Mouse (Mus musculus) gastrocnemius, adult 8-10 months (tissue): ENCODE results near the gene Acin1. TPM values are rescaled to one million over a fixed set of nuclear protein-coding genes. Genes with fewer than 3 reads are reported as not detected.

Source experiments
- DNase-seq, 2 experiments: peaks; one replicate each; pipeline ENCODE4 v3.0.0; 2022; ENCODE audit warnings: low spot score in 2 of 2
- total RNA-seq, 4 experiments: library from RNA; stranded (reverse); gene quantifications; 2 replicates each; pipeline ENCODE4 v1.2.4; 2022

Gene Acin1
- 10 to 100 TPM; 46.2 to 72.1 (median 55.9) TPM for total RNA-seq

DNA sequence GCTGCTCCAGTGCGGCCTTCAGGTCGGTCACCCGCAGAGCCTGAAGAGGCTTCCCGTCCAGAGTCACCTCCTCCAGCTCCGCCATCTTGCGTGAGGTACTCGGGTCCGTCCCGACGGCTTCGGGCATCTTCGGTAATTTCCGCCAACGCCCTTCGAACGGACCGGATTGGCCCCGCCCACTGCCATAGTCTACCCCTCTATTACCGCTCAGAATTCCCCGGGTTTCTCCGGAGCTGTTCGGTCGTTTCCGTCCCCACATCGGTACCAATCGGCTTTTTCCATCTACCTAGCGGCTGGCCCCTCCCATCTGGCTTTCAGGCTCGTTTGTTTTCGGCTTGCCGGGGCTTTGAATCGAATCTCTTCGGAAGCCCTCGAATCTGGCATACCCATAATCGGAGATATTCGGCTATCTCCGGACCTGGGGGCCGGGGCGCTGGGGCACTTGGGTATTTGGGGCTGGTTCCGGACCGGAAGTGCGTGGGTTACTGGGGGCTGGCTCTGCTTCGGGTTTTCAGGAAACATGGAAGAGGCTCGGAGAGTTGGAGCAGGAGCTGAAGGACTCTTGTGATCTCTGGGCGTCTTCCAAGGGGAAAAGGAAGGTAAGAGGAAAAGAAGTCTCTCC is at the start of gene Acin1:
TSS of gene Acin1 (minus strand) at position 410 of the 622 bp plus-strand sequence.
- DNase-seq = peak; percentile 100

DNA sequence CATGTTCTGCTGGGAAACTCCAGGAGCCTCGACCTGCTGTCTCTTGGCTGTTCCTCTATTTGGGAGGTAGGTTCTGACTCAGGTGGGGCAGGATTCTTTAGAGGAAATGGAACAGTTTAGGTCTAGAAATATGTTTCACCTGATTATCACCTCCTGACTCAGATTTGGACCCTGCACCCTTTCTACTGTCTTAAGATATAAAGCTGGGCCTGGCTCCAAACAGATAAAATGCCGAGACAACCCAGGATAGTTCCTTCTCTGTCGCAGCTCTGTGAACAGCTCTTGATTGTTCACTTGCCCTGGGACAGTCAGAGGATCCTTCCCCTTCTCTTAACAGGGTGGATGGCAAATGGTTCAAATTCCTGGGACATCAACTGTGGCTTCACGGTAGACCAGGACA is 48.5 kb upstream of the Acin1 start:
- DNase-seq = no peak

DNA sequence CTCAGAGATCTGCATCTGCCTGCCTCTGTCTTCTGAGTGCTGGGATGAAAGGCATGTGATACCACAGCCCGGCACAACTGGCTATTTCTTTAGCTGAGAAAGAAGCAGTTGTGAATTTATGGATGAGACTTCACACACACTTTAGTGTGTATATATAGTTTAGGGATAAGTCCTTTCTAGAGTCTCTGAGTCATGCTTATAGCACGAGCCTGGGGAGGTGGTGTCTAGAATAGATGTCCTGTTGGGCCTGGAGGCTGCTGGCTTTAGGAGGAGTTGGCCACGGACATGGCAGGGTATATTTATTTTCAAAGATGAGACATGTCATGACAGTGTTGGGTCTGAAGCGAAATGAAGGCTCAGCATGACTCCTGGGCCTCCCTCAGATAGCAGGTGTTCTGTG is 47.3 kb upstream of the Acin1 start:
- no peak for DNase-seq

DNA sequence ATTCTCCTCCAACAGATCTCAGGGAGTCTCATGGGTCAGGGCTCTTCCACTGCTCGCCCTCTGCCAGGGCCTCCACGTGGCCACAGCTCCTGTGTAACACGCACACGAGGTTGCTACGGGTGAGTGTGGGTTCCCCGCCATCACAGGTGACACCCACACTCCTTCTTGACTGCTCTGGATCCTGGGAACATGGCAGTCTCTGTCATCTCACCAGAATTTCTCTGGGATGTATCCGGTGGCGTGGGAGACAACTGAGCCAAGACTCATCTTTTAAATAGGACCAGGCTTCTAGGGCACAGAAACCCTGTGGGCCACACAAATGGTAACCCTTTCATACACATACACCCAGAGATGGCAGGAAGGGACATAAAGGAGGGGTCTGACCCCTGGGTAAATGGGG is 45.5 kb upstream of the Acin1 start:
- no peak for DNase-seq

DNA sequence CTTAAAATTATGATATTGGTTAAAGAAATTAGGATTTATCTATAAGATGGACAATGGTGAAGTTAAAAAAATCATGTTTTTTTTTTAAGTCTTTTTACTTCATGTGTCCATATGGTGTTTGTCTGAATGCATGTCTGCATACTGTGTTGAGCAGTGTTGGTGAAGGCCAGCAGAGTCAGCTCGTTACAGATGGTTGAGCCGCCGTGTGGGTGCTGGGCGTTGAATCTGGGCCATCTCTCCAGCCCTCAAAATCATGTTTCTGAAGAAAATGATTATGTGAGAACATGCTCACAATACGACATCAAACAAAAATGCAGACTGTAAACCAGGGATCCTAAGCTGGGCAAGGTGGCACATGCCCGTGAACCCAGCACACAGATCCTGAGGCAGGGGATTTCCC is 43.6 kb upstream of the Acin1 start:
- DNase-seq = no peak

DNA sequence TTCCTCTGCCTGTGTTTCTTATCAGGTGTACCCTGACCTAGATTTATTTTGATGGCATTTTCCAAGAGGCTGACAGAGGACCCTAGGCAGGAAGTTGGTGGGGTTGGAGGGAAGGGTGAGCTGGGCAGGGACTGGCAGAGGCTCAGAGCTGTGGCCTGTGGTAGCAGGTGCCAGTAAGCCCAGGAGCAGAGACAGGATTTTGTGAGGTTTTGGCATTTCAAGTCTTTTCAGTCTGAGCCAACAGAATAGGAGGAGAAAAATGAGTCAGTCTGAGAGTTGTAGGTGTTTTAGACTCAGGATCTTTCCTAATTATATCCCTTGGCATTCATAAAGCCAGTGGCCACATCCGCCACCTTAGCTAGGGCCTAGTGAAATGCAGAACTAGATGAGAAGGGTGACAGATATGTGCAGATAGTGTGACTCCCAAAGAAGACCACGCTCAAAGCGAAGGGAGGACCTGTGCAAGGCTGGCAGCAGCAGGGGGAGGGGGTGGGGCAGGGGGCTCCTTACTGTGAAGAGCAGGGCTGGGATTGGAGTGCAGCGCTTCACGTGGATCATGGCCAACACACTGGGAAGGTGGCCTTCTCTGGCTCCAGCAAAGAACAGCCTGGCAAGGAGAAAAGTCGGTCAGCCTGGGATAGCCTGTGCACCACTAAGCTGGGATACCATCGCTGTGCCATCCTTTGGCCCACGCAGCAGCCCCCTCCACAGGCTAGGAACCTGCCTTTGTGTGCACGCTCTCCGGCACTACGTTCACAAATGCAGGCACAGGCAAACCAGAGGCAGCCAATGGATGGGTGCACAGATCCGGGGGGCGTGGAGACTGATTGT is 42.3 kb upstream of the Acin1 start:
- DNase-seq = no peak

DNA sequence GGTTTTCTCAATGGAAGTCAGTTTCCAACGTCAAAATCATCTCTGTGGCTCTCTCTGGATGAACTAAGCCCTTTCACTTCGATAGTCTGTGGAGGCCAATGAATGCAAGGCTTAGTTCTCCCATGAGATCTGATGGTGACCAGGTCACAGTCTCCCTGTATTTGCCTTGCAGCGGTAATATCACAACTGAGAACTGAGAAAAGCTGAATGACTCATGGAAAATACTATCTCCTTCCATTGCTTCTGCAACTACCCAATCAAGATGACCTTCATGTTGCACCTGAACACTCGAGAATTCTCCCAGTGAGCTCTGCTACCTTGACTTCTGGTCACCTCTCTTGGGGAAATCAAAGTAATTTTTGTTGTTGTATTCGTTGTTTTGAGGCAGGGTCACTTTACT is 40.8 kb upstream of the Acin1 start:
- DNase-seq = no peak

DNA sequence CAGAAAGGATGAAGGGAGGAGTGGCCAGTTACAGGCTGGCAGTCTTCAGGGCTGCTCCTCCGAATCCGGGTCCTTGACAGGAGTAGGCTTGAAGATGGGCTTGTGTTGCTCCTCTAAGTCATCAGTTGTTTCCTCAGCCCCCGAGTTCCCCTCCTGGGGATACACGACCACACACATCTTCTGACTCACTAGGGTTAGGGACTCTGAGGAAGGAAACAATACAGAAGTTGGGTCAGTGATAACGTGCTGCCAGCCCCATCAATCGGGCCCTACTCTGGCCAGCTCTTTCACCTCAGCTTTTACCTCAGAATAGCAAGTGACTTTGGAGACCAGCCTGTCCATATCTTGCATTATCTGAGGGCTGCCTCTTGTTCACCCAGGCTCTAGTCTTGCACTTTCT is 37.3 kb upstream of the Acin1 start:
- no peak for DNase-seq

DNA sequence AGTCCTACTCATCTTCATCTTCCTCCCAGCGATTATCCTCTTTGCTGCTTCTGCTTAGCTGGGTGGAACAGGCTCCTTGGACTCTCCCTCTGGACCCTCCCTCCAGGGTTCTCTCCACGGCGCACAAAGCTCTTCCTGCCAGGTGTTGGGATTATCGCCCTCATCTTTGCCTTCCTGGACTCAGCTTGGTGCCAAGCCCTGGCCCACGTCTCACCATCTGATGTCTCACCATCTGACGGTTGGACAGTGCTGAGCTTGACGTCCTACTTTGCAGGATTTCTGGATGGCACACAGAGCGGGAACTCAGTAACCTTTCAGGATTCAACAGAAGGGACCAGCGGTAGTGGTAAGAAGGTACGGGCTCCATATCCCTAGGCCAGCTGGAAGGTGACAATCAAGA is 35.0 kb upstream of the Acin1 start:
- DNase-seq = no peak

DNA sequence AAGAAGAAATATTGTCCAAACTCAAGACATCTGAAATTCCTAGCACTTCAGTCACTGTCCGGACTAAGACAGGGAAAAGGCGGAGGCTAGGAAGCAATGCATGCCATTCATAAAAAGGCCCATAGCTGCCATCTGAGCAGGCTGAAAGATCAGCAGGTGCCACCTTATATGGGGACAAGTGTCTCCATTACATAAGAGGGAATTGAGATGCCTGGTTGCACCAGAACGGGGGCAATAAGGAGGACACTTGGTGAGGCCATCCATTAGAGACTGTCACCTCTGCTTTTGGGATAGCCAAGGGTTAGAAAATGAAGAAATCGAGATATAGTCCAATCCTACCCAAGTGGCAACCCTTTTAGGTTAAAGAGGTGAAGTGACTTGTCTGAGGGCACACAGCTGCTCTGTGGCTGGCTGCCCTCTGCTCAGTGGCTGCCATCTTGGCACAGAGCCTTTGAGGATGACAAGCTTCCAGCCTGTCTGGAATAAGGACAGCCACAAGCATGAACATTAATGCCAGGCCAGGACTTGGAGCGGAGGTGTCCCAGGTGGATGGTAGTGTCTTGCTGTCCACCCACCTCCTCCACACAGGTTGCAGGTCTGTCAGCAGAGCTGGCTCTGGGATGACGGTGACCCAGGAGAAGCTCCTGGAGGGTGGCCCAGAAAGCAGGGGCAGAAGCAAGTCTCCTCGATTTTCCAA is 34.1 kb upstream of the Acin1 start:
- peak; percentile 47 to 68 for DNase-seq

DNA sequence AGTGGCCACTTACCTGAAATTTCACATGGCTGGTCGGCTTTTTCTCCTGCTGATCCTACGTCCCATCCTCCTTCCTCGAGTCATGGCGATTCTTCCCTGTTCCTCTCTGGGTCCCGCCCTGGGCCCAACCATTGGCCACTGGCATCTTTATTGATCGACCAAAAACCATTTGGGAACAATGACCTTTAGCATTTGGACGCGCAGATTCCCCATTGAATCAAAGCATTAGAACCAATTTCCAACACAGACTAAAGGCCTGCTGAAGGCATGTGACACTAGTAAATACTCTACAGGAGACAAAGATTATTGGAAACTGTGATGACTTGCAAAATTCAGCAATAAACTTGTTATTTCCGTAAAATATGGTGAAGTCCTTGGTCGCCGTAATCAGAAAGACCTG is 33.3 kb upstream of the Acin1 start:
- DNase-seq = no peak

DNA sequence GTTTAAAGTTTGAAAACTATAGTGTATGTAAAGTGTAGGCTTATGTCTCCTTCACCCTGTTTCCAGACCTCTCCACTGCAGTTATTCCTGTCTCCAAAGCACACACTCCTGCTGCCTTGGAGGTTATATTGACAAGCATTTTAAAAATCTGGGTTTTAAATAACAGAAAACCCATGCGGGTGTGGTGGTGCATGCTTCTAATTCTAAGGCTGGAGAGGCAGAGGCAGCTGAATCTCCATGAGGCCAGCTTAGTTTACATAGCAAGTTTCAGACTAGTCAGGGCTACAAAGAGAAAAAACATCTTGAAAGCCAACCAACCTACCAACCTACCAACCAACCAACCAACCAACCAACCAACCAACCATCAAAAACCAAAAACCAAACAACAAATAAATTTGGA is 28.7 kb upstream of the Acin1 start:
- no peak for DNase-seq

DNA sequence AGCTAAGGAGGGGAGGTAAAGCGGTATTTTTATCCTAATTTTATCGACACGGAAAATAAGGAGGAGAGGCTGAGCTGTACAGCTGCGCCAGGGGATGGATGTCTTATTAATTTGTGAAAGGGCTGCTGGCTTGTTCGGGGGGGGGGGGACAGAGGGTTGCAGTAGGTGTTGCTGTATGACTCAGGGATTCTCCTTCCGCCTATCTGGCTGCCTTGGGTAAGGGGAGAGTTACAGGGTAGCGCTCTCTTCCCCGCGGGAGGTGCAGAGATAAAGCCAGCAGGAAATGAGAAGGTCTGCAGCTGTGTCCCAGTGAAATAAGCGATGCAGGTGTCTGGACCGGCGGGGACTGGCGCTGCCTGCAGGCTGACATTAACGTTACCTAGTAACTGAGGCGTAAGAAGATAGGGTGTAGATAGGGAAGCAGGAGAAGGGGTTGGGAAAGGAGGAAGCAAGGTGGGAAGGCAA is 27.9 kb upstream of the Acin1 start:
- DNase-seq = no peak

DNA sequence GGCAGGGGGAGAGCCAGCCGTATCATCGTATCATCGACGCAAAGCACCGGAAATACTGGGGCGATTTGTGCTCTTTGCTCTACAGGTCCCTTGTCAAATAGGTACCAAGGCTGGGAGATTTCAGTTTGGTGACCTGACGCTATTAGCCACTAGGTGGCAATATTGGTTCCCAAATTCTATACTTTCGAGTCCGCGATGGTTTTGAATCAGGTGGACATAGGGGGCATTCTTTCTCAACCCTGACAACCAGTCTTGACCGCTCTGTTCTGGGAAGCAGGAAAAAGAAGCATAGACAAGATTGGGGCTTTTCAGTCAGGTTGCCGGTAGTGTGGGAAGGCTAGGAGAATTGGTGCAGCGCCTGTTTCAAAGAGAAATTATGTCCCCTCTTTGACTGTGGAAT is 27.4 kb upstream of the Acin1 start:
- DNase-seq = peak; percentile 42 to 57

DNA sequence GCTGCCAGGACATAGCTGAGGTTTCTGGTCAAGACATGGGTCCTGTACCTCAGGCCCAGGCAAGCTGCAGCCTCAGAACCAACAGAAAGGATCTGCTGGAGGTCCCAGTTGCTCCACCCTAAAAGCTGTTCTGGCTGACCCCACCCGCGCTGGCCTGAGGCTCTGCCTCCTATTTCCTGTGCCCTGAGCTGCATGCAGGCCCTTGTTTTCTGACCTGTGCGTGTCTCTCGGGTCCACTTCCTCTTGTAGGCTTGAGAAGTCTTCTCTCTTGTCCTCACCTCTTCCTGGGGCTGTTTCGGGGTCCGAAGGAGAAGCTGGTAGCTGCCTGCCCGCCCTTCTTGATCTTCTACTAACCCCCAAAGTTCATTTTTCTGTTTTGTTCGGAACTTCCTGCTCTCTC is 26.1 kb upstream of the Acin1 start:
- no peak for DNase-seq

DNA sequence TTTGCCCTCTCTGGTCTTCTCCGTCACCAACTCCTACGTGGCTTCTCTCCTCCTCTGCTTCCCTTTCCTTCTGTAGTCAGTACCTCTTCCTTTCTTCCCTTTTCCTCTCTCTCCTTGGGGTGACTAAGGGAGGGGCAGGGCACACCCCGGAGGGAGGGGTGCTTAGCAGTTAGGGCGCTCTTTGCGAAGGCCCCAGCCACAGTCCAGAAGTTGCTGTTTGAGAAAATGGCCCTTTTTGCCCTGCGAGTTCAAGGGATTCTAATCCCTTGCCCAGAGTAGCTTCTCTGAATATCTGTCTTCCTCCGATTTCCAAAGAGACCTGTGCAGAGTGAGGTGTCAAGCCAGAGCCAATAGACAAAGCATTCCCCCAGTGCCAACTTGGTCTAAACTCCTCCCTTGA is 25.3 kb upstream of the Acin1 start, which contains the start of gene Cebpe:
TSS of gene Cebpe (minus strand) at position 101 of the 400 bp plus-strand sequence.
- no peak for DNase-seq

DNA sequence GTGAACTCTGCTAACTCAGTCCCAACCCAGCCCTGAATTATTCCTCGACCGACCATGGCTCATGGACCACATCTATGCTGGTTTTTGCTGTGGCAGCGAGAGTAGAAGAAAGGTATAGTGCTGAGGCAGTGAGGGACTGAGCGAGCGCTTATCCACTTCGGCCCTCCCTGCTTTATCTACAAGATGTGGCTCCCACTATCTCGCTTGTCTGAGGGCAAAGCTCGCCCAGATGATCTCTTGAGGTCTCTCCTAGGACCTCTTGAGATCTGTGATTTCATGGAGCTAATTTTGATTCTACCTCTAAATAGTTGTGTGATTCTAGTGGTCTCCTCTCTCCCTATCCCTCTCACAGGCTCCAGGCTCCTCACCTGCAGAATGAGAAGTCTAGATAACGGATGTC is 22.3 kb upstream of the Acin1 start:
- no peak for DNase-seq

DNA sequence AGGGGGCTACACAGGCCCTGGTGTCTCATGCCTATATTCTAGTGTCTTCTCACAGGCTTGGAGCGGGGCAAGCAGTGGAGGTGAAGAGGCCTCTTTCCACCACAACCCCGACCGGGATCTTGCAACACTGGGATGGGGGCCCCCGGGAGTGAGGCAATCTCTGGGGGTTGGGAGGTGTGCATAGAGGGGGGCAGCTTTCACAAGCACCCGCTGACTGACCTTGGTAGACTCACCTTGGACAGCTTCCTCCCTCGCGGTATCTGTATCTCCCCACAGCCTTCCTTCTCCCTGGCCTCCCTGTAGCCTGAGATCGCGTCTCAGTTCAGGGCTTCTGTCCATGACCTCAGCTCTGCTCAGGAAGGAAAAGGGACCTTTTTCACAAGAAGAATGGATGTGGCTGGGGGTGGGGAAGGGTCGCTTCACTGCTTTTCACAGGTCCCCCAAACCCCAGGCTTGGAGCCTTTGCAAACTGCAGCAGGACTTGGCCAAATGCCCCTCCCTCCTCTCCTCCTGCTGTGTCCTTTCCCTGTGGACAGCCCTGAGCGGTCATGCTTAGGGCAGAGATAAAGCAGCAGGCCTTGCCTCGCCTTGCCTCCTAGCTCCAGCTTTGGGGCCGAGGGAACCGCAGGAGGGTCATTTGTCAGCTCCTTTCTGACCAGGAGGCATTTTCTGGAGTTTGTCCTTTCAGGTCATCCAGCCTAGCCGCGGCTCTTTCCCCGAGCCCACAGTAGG is 20.0 kb upstream of the Acin1 start:
- DNase-seq = no peak

DNA sequence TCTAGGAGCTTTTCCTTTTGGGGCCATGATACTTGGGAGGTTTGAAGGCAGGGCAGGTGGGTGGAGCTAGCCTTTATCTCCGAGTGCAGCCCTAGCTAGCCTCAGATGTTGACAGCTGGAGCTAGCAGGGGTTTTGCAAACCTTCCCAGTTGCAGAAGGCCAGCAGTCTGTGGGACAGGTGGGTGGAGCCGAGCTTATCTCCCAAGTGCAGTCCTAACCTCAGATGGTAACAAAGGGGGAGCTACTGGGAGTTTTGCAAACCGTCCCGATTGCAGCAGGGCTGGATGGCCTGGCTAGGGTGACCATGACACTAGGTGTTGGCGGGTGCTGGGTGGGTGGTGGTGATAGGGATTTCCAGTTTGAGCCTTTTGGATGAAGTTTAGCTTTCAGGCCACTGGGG is 19.1 kb upstream of the Acin1 start:
- DNase-seq = no peak

DNA sequence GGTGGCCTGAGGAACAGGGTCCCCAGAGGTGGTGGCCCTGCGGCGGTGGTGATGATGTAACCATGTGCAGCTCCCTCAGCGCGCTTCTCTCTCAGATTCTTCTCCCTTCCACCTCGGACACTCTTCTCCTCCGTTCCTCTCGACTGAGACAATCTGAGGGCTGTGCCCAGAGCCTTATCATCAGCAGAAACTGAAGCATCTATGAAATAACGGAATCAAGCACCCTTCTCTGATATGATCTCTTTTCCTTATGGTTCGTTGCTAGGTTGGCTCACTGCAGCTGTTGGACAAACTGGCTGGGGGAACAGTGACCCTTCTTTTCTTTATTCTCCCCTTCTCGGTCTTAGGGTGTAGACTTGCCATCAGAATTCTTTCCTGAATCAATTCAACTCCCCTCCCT is 16.5 kb upstream of the Acin1 start:
- no peak for DNase-seq

DNA sequence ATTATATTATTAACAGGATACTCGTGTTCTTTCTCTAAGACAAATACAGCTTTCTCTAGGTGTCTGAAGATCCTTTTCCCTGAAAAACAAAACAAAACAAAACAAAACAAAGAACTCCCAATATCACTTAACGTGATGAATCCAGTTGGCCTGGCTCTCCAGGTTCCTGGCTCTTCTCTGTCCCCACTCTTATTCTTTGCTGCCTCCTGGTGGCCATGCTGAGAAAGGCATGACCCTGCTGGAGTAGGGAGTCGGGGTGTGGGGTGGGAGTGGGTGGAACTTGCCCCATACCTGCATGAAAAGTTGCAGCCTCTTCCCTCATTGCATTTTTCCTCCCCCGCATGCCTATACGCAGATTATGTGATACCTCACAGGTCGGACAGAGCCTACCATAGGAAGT is 14.6 kb upstream of the Acin1 start:
- DNase-seq = peak; percentile 33 to 43

DNA sequence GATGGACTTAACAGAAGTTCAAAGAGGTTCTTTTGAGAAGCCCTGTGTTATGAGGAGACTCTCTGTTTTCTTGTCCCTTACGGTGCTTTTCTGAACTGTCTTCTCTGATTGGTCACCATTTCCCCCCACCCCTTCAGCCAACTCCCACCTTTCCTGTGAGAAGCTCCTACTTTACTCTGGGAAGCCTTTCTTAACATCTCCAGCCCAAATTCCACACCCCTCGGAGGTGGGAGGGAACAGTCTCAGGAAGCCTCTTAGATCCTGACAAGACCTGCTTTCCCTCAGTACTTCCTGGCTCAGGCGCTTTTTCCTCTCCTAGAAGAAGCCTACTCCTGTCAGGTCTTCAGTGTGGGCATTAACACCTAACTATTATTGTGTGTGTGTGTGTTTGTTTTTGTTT is 12.9 kb upstream of the Acin1 start:
- DNase-seq = no peak
